ENCODE assay signal across 36 mouse cellular contexts in the genomic region with DNA sequence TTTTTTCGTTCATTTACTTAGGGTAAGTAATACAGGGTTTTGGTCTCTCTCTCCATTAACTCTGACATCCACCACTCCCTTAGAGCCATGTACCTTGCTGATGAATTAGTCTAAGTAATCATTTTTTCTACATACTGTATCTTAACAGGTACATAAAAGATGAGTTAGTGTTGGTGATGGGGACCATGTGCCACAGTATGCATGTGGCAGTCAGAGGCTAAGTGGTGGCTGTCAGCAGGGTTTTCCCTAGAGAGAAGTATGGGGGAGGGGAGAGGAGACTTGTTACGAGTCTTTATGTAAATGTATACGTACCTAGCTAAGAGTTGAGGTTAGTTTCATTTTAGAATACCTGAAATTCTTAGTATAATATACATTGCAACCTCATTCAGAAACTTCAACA. TPM values are rescaled to one million over a fixed set of nuclear protein-coding genes. Genes with fewer than 3 reads are reported as not detected.
"Had no signal": no experiment of that assay in that cellular context is flagged by ENCODE, and none has a peak within 500 bp of the region (broad histone marks: within the 10 kb centered on the region; RNA-seq: fewer than 3 reads in every experiment).

No protein-coding gene starts in this region.

- H3K9ac ChIP-seq: heart, embryonic 12.5 days; heart, embryonic 13.5 days; heart, embryonic 15.5 days; hindbrain, embryonic 12.5 days; hindbrain, embryonic 13.5 days; hindbrain, embryonic 14.5 days; hindbrain, embryonic 15.5 days; intestine, embryonic 15.5 days; kidney, embryonic 15.5 days had no signal

- H3K4me2 ChIP-seq: heart, embryonic 11.5 days; heart, embryonic 12.5 days; heart, embryonic 13.5 days; heart, embryonic 15.5 days; hindbrain, embryonic 12.5 days; hindbrain, embryonic 13.5 days; hindbrain, embryonic 14.5 days; hindbrain, embryonic 15.5 days; intestine, embryonic 15.5 days; kidney, embryonic 15.5 days had no signal

- ATAC-seq: hindbrain, embryonic 16.5 days; hindbrain, postnatal 0 days; inflammation-experienced regulatory T-cells, adult 6 months; intestine, embryonic 15.5 days; intestine, embryonic 16.5 days; intestine, postnatal 0 days had no signal

- DNase-seq: heart, postnatal 10 days; heart, postnatal 14 days; heart, postnatal 36 days; heart, postnatal 4 days; kidney, adult 11 months; kidney, adult 18-20 months; kidney, adult 2 months; kidney, adult 8-10 months; kidney, adult 9 months; kidney, postnatal 10 days; kidney, postnatal 14 days; kidney, postnatal 25 days; kidney, postnatal 36 days; kidney, postnatal 4 days; layer of hippocampus, adult 9-11 months; layer of hippocampus, postnatal 36 days had no signal

- H3K4me3 ChIP-seq: heart, embryonic 10.5 days; heart, embryonic 12.5 days; heart, embryonic 13.5 days; heart, embryonic 15.5 days; hindbrain, embryonic 10.5 days; hindbrain, embryonic 12.5 days; hindbrain, embryonic 13.5 days; hindbrain, embryonic 15.5 days; intestine, embryonic 15.5 days; kidney, embryonic 15.5 days; layer of hippocampus, adult 2 months had no signal

- H3K27ac ChIP-seq: heart, embryonic 10.5 days; heart, embryonic 13.5 days; heart, embryonic 15.5 days; hindbrain, embryonic 10.5 days; hindbrain, embryonic 12.5 days; hindbrain, embryonic 13.5 days; hindbrain, embryonic 14.5 days; hindbrain, embryonic 15.5 days; hindbrain, postnatal 0 days; intestine, embryonic 15.5 days; kidney, embryonic 15.5 days; kidney, postnatal 0 days; layer of hippocampus, adult 2 months had no signal

- H3K4me1 ChIP-seq: hindbrain, embryonic 10.5 days; hindbrain, embryonic 12.5 days; hindbrain, embryonic 13.5 days; hindbrain, embryonic 15.5 days had no signal

- H3K9me3 ChIP-seq: heart, embryonic 10.5 days; heart, embryonic 12.5 days; heart, embryonic 13.5 days; heart, embryonic 15.5 days; hindbrain, embryonic 10.5 days; hindbrain, embryonic 12.5 days; hindbrain, embryonic 13.5 days; hindbrain, embryonic 15.5 days; intestine, embryonic 15.5 days; kidney, embryonic 15.5 days had no signal

- H3K27me3 ChIP-seq: heart, embryonic 12.5 days; heart, embryonic 13.5 days; heart, embryonic 15.5 days; hindbrain, embryonic 12.5 days; hindbrain, embryonic 13.5 days; hindbrain, embryonic 15.5 days; intestine, embryonic 15.5 days; kidney, embryonic 15.5 days had no signal

RNA-seq across cellular contexts. Expression of gene Papln, which starts 40.4 kb away (rescaled TPM):
- total RNA-seq: hematopoietic stem cell, adult 5-6 weeks had no signal
- polyA plus RNA-seq: inflammation-experienced regulatory T-cells, adult 6 months had no signal
